Mouse (Mus musculus) CD4-positive, CD25-positive, alpha-beta regulatory T cell, adult 2 months (primary cell): ENCODE data around the gene Hlx.

ENCODE experiments used
- DNase-seq: peaks from one replicate; pipeline ENCODE4 v3.0.0-alpha.2; 2012; ENCODE audit warnings: low read depth, low spot score

Hlx gene

GRCm38 (mm10) chr1:184716117-184716516, 16.3 kb downstream of the Hlx start:
- DNase-seq = no peak

GRCm38 (mm10) chr1:184715693-184716092, 16.7 kb downstream of the Hlx start:
- no peak for DNase-seq

GRCm38 (mm10) chr1:184714515-184714914, 17.9 kb downstream of the Hlx start:
- DNase-seq = no peak

DNA sequence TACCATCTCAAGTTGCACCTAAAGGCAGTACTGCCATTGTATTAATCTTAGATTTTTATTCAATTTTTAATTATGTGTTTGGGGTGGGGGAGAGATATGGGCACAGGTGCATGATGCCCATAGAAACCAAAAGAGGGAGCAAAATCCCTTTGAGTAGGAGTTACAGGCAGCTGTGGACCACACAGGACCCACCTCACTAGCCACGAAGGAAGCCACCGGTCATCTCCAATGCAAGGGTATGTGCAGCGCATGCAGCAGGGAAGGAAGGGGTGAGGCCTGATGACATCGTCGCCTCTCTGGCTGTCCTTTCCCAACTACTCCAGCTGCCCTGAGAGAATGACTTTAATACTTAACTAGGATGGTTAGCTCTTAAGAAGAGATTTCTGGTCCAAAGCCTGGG, 18.7 kb downstream of the Hlx start:
- DNase-seq = no peak

DNA sequence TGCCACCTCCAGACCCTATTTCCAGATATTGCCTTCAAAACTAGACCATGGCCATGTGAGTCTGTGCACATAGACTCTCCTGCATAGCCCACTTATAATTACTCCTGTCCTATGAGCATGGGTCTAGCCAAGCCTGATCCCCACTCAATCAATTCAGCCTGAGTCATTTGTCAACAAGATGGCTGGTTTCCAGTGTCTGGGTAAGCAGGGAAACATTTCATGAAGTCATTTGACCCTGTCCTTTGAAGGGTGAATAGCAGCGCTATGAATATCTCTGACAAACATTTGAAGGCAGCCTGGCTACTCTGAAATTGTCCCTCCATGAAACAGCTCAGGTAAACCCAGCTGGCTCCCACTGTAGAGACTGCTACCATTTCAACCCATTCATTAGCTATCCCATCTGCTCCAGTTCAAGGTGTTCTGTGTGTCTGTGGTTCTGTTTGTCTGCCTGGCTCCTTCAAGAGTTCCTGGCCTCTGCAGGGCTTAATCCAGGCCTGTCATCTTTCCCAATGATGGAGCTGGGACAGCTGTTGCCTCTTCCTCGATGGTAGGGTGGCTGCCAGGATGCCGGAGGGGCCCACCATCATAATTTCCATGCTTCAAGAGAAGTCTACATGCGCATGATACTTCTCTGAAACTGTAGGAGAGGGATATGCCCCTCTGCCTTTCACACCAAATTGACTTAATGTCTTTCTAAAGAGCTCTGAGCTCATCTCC, 24.7 kb downstream of the Hlx start:
- no peak for DNase-seq

DNA sequence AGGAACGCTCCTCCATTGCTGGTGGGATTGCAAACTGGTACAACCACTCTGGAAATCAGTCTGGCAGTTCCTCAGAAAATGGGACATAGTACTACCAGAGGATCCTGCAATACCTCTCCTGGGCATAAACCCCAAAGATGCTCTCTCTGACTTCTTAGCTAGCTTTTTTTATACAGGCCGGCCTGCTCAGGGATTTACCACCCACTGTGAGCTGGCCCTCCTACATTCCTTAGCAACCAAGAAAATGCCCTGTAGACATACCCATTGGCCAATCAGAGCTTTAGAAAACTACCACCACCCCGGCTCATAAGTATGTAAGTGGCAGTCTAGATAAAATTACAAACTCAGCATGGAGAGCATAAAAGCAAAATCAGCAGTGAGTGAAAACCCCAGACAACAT, 27.5 kb downstream of the Hlx start:
- no peak for DNase-seq

- no peak for DNase-seq
These were observed 33.1 kb downstream of the Hlx start for GRCm38 (mm10) chr1:184699295-184699694.

- DNase-seq = no peak
These were observed 37.0 kb downstream of the Hlx start for GRCm38 (mm10) chr1:184695451-184695850.

DNA sequence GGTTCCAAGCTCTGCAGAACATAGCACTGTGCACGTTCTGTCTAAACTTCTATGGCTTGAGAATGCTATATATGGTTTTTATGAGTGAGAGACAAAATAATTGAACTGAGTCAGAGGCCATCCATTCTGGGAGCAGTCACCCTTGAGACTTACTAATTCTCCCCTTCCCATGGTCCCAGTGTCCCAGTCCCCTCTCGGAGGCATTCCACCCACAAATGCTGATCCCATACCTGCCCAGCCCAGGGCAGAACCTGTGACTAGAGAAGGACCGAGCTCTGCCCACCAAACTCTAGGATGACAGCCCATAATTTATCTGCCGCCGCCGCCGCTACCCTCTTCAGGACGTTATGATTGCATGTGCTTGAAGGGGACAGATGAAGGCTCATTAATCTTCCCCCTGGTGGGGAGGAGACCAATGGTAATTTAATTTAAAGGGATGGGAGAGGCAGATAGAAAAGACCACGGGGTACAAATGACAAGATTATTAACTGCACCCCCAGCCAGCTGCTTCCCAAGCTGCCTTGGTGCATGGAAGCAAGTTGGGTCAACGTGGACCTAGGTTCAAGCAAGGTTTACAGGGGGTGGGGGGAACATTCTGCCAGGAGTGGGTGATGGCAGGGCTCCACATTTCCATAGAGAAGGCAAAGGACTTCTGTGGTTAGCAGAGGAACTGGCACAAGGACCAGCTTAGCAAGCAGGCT, 40.1 kb downstream of the Hlx start:
- DNase-seq = no peak

GRCm38 (mm10) chr1:184691240-184691639, 41.2 kb downstream of the Hlx start:
- DNase-seq = no peak

- no peak for DNase-seq
These were observed 44.4 kb downstream of the Hlx start for GRCm38 (mm10) chr1:184688026-184688425.

GRCm38 (mm10) chr1:184687512-184687911, 44.9 kb downstream of the Hlx start:
- no peak for DNase-seq

DNA sequence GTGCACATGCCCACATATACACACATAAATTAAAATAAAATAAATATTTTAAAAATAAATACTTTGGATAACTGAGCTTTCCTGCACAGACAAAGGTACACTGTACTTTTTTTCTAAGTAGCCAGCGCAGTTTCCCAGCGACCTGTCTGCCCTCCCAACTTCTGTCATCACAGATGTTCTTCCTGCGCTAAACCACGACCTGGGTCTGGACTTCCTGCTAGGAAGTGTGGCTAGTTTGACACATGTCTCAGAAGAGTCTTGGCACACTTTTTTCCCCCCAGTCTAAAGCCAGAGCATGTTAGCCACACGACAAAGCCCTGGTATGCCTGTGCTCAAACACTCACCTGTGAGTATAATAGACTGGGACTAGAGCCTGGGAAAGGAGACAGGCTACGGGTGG, 48.9 kb downstream of the Hlx start:
- no peak for DNase-seq

DNA sequence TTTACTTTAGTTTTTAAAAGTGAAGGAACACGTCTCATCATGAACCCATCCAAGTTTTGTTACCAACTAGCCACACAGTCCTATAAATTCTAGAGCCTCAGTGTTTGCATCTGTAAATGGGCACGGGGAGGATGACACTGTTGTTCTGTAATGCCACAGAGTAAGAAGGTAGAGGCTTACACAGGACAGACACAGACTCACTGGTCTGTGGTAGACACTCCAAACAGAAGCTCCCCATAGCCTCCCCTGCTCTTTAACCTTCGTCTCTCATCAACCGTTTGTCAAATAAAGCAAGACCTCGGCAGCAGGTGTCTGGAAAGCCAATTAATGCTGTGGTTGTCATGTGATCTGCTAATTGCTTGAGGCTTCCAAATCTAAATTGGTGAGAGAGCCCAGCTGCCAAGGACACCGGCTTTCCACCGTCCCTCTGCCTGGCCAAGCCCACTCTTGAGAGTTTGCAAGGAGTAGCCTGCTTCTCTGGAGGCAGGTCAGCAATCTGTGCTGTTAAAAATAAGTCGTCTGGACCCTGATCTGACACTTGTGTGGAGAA, 52.9 kb downstream of the Hlx start:
- no peak for DNase-seq

DNA sequence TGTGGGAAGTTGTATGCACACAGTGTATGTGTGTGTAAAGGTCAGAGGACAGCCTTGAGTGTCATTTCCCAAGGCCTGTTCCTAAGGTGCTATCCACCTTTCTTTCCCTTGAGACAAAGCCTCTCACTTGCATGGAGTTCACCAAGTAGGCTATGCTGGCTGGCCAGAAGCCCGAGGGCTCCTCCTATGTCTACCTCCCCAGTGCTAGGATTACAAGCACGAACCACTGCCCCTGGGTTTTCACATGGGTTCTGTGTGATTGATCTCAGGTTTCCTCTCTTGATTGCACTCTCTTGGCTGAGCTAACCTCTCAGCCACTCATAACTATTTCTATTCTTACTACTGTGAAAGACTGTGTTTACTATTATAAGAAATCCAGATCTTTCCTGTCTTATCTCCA, 54.8 kb downstream of the Hlx start:
- DNase-seq = no peak
